Mouse (Mus musculus): ENCODE results near the gene Nwd1.
A peak's percentile ranks its signal among the peaks of the same experiment; 100 is the strongest.
"Not testable (repeated sequence)": the region's sequence is repeated elsewhere in the genome, so short reads cannot be mapped to it uniquely, and the experiment has no call there.

Nwd1 gene

DNA sequence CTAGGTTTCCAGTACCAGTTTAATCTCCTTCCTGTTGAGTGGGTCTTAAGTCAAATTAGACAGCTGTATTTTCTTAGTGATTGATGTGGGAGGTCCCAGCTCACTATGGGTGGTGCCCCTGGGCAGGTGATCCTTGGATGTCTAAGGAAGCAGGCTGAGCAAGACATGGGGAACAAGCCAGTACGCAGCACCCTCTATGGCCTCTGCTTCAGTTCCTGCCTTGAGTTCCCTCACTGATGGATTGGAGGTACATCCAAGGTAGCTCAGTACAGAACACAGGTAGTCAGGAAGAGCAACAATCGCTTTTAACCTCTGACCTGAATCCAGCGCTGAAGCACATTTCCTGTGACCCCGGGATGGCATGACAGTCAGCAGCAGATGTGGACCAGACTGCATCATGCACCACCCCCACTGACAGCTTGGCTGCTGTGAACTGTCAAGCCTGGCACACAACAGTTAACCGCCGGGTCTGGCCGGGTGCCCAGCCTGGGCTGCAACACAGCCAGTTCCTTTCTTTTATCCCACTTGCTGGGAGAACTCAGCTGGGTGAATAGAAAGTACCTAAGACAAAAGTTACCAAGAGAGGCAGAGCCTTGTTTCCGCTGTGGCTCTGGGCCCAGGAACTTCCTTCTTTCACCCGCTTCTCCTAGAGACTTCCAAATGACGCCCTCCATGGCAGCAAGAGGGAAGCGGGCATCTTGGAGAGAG is at the start of gene Nwd1:
Gene Nwd1, plus strand, starts transcription at position 652 of the 708 bp plus-strand sequence.
- peak; percentile 54 for DNase-seq

- DNase-seq = no peak
Measured at GRCm38 (mm10) chr8:72642885-72643284, 3.6 kb upstream of the Nwd1 start.

GRCm38 (mm10) chr8:72644601-72645000 is 1.9 kb upstream of the Nwd1 start:
- no peak for DNase-seq

DNA sequence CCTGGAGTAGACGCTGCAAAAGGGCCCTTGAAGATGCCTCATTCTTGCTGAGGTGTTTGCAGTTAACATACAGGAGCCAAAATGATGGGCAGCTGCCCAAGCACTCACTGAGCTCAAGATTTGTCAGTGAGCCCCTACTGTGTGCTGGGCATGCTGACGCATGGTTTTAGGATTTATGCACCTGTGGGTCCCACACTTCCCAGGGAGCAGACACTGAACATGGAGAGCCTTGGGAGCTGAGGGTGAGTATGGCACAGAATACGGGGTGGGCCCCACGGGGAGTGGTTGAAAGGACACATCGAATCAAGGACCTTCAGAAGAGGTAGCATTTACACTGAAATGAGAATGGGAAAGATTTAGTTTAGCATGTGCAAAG is 245 bp downstream of the Nwd1 start:
- DNase-seq = no peak

- DNase-seq = no peak
Measured at GRCm38 (mm10) chr8:72650697-72651096, 4.2 kb downstream of the Nwd1 start.

DNA sequence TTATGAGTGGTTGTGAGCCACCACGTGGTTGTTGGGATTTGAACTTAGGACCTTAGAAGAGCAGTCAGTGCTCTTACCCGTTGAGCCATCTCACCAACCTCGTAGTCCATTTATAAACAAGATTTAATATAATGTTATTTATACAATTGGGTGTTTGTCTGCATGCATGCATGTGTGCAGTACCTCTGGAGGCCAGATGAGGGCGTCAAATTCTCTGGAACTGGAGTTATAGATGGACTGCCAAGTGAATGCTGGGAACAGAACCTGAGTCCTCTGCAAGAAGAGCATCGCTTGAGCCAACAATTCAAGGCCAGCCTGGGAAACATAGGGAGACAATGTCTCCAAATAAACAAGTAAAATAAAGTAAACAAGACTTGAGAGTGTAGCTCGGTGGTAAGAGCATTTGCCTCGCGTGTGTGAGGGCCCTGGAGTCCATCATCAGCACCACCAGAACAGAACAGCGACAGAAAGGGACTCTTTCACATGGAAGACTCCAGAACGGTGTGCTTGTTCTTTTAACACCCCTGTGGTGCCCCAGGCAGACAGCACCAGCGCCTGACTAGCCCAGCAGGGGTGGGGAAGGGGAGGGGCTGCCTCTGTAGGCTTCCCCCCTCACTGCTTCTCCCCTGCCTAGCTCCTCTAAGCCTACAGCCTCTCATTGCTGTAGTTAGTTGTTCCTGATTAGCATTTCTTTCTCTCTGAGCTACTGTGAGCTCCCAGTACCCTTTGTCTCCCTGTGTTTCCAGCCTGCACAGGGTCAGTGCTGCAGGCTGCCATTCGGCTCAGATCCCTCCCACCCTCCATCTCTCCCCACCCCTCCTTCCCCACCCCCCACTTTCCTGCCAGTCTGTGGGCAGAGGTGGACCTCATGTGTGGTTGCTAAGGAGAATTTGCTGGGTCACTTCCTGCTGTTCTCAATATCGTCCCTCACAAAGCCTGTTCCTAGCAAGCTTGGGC is 8.3 kb downstream of the Nwd1 start:
- peak; percentile 17 for DNase-seq

DNA sequence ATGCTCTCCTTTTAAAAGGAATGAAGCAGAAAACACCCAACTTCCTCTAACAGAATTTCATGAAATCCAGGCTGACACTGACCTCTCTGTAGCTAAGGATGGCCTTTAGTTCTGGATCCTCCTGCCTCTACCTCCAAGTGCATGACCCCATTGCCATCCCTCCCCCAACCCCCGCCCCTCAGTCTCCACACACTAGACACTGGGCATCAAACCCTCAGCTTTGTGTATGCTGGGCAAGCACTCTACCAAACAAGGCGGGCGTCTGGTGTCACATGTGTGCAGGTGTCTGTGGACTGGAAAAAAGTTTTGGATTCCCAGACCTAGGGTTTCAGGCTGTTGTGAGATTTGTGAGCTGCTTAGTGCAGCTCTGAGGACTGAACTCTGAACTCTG is 9.0 kb downstream of the Nwd1 start:
- no peak for DNase-seq

GRCm38 (mm10) chr8:72659967-72660366 is 13.5 kb downstream of the Nwd1 start:
- DNase-seq = no peak

- no peak for DNase-seq
Measured at GRCm38 (mm10) chr8:72664107-72664652, 17.7 kb downstream of the Nwd1 start.

DNA sequence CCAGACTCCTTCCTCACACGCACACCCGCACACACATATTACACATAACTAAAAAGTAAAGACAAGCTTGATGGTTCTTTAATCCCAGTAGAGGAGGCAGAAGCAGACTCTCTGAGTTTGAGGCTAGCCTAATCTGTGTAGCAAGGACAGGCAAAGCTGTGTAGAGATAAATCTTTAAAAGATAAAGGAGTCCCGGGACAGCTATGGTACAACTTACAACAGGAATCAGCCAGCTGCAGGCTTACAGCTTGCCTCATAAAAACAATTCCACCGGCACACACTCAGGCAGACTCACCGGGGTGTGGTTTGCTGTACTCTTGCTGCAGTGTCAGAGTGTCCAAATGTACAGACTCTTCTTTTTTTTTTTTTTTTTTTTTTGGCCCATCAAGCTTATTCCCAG is 18.2 kb downstream of the Nwd1 start:
- DNase-seq = no peak

GRCm38 (mm10) chr8:72665405-72665804 is 18.9 kb downstream of the Nwd1 start:
- no peak for DNase-seq

GRCm38 (mm10) chr8:72668925-72669324 is 22.4 kb downstream of the Nwd1 start:
- no peak for DNase-seq

- DNase-seq = no peak
Measured at GRCm38 (mm10) chr8:72672802-72673201, 26.3 kb downstream of the Nwd1 start.

DNA sequence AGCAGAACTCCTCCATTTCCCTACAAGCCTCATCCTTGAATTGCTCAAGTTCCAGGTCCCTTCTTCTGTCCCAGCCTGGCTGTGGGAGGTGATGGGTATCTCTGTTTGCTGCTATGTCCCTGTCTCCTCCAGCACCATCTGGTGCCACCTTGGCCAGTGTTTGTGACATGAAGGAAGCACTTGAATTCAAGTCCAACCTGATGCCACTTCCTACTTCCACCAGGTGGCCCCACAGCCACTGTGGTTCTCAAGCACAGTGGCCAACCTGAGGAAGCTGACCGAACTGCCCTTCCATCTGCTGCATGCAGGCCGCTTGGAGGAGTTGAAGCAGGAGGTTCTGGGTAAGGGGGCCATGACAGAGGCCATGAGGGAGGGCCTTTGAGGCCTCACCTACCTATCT is 27.7 kb downstream of the Nwd1 start:
- DNase-seq = peak; percentile 9

DNA sequence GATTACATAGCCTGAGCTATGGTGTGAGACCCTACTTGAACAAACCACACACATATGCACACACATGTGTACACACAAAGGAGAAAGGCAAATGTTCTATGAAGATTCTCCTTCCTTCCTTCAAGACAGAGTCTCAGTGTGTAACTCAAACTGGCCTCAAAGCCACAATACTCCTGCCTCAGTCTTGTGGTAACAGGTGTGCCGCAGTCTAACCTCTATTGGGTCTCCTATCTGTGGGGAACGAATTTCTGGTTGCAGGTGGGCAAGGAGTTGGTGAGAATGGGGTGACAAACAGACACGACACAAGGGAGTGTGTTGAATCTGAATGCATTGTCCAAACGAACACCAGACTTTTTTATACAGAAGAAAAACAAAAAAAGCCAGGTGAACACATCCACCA is 29.9 kb downstream of the Nwd1 start:
- DNase-seq = no peak

GRCm38 (mm10) chr8:72676844-72677243 is 30.3 kb downstream of the Nwd1 start:
- not testable (repeated sequence) for DNase-seq

- DNase-seq = no peak
Measured at GRCm38 (mm10) chr8:72677331-72677730, 30.8 kb downstream of the Nwd1 start.

DNA sequence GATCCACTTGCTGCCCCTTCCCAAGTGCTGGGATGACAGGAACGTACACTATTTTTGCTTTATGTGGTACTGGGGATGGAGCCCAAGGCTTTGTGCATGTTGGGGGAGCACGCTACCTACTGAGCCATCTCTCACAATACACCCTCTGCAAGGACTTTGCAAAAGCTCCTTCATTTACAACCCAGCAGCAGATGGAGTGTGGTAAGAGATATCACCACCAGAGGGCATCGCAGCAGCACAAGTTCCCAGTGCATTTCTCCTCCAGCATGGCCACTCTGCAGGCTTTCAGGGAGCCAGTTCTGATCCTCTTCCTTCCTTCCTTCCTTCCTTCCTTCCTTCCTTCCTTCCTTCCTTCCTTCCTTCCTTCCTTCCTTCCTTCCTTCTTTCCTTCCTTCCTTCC is 33.6 kb downstream of the Nwd1 start:
- peak; percentile 12 for DNase-seq

- DNase-seq = no peak
Measured at GRCm38 (mm10) chr8:72682051-72682687, 35.7 kb downstream of the Nwd1 start.

GRCm38 (mm10) chr8:72683010-72683521 is 36.6 kb downstream of the Nwd1 start:
- no peak for DNase-seq

- not testable (repeated sequence) for DNase-seq
Measured at GRCm38 (mm10) chr8:72683572-72684099, 37.1 kb downstream of the Nwd1 start.

- no peak for DNase-seq
Measured at GRCm38 (mm10) chr8:72698349-72698926, 51.9 kb downstream of the Nwd1 start.
